Mouse (Mus musculus): ENCODE data around the gene Tcf21. TPM values are rescaled to one million over a fixed set of nuclear protein-coding genes. Genes with fewer than 3 reads are reported as not detected.

Gene Tcf21
- 366 and 410 TPM in 2 replicates for polyA plus RNA-seq (2014; fragmentation: Nextera tagmentation; extraction: Ambion mirVana)

- H3K27ac ChIP-seq (ENCODE audit: low read length), result peak within 1 kb of the TSS; percentile 99
- H3K4me1 ChIP-seq (ENCODE audit: control insufficient read depth, insufficient read depth, low read length), result peaks cover 20% of the 10 kb centered on the region; the same call in 1 of the 2 replicates
- WGBS, result 2% methylated on average over 20 of the region's 20 CpGs
- ATAC-seq (ENCODE audit: insufficient number of reproducible peaks, insufficient read depth, low FRiP score, low read depth), result peak; percentile 83
- no peaks in the 10 kb centered on the region for H3K36me3 ChIP-seq (ENCODE audit: control insufficient read depth, insufficient read depth, low read length)
- H3K27me3 ChIP-seq (ENCODE audit: control insufficient read depth, insufficient read depth, low read length), result no peaks in the 10 kb centered on the region
- peak within 1 kb of the TSS; percentile 99 for H3K9ac ChIP-seq (replicated peaks; ENCODE audit: low read depth, low read length)
- peak within 1 kb of the TSS; percentile 38 for H3K4me2 ChIP-seq (replicated peaks; ENCODE audit: low read depth, low read length)
- peak within 1 kb of the TSS; percentile 74 for H3K4me3 ChIP-seq (ENCODE audit: low read depth, low read length)
- no peaks in the 10 kb centered on the region for H3K9me3 ChIP-seq (ENCODE audit: control insufficient read depth, low read depth, low read length)
Observed at GRCm38 (mm10) chr10:22819871-22820590, at the start of gene Tcf21. Gene Tcf21 (minus strand): TSS chr10:22820174.

DNA sequence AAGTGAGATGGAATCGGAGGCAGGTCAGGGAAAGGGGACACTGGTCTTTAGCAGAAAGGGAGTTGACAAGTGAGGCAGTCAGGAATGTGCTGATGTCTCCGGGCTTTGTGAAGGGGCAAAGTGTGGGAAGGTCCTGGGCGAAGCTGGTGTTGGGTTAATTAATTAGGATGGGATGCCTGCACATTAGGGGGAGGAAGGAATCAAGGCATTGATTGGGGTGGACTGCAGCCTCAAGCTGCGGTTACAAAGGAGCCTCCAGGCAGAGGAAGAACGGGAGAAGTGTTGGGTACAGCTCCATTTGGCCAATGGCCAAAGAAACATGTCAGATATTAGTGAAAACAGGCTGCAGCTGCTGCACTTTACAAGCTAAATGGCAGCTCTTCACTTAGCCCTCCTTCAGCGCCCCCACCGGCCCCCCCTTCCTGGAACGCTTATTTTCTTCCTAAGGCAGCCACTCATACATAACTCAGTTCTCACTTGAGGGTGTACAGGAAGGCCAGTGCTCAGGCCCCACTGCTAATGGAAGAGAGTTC is 48.5 kb upstream of the Tcf21 start:
- Histone ChIP-seq H3K27ac (ENCODE audit: low read length) (peak overlapping the region; percentile 77), H3K27me3 (ENCODE audit: control insufficient read depth, insufficient read depth, low read length) (no peaks in the 10 kb centered on the region), H3K9ac (replicated peaks; ENCODE audit: low read depth, low read length) (no peak overlapping the region), H3K36me3 (ENCODE audit: control insufficient read depth, insufficient read depth, low read length) (no peaks in the 10 kb centered on the region), H3K4me1 (ENCODE audit: control insufficient read depth, insufficient read depth, low read length) (peaks cover 15% of the 10 kb centered on the region), H3K4me2 (replicated peaks; ENCODE audit: low read depth, low read length) (peak overlapping the region; percentile 14; the same call in 1 of the 2 replicates), H3K4me3 (ENCODE audit: low read depth, low read length) (no peak overlapping the region), H3K9me3 (ENCODE audit: control insufficient read depth, low read depth, low read length) (no peaks in the 10 kb centered on the region)
- ATAC-seq (ENCODE audit: insufficient number of reproducible peaks, insufficient read depth, low FRiP score, low read depth), result peak; percentile 79
- WGBS, result 15% methylated on average over 8 of the region's 8 CpGs

GRCm38 (mm10) chr10:22867210-22867609 is 47.2 kb upstream of the Tcf21 start:
- H3K9ac ChIP-seq (replicated peaks; ENCODE audit: low read depth, low read length), result no peak overlapping the region
- no peak overlapping the region for H3K4me3 ChIP-seq (ENCODE audit: low read depth, low read length)
- 75% methylated on average over 2 of the region's 2 CpGs for WGBS
- no peaks in the 10 kb centered on the region for H3K9me3 ChIP-seq (ENCODE audit: control insufficient read depth, low read depth, low read length)
- ATAC-seq (ENCODE audit: insufficient number of reproducible peaks, insufficient read depth, low FRiP score, low read depth), result no peak
- H3K4me1 ChIP-seq (ENCODE audit: control insufficient read depth, insufficient read depth, low read length), result peaks cover 8% of the 10 kb centered on the region
- no peak overlapping the region for H3K27ac ChIP-seq (ENCODE audit: low read length)
- H3K4me2 ChIP-seq (replicated peaks; ENCODE audit: low read depth, low read length), result no peak overlapping the region
- no peaks in the 10 kb centered on the region for H3K36me3 ChIP-seq (ENCODE audit: control insufficient read depth, insufficient read depth, low read length)
- H3K27me3 ChIP-seq (ENCODE audit: control insufficient read depth, insufficient read depth, low read length), result no peaks in the 10 kb centered on the region

- Histone ChIP-seq H3K27ac (ENCODE audit: low read length) (no peak overlapping the region), H3K36me3 (ENCODE audit: control insufficient read depth, insufficient read depth, low read length) (no peaks in the 10 kb centered on the region), H3K4me2 (replicated peaks; ENCODE audit: low read depth, low read length) (no peak overlapping the region), H3K4me3 (ENCODE audit: low read depth, low read length) (no peak overlapping the region), H3K9me3 (ENCODE audit: control insufficient read depth, low read depth, low read length) (no peaks in the 10 kb centered on the region), H3K9ac (replicated peaks; ENCODE audit: low read depth, low read length) (no peak overlapping the region), H3K27me3 (ENCODE audit: control insufficient read depth, insufficient read depth, low read length) (no peaks in the 10 kb centered on the region), H3K4me1 (ENCODE audit: control insufficient read depth, insufficient read depth, low read length) (peaks cover 17% of the 10 kb centered on the region; the same call in 1 of the 2 replicates)
- no peak for ATAC-seq (ENCODE audit: insufficient number of reproducible peaks, insufficient read depth, low FRiP score, low read depth)
- 37% methylated on average over 9 of the region's 9 CpGs for WGBS
Observed at GRCm38 (mm10) chr10:22858111-22858510, 38.1 kb upstream of the Tcf21 start.

GRCm38 (mm10) chr10:22854330-22854729 is 34.4 kb upstream of the Tcf21 start:
- no peak for ATAC-seq (ENCODE audit: insufficient number of reproducible peaks, insufficient read depth, low FRiP score, low read depth)
- WGBS, result 44% methylated on average over 7 of the region's 7 CpGs
- no peaks in the 10 kb centered on the region for H3K27me3 ChIP-seq (ENCODE audit: control insufficient read depth, insufficient read depth, low read length)
- H3K36me3 ChIP-seq (ENCODE audit: control insufficient read depth, insufficient read depth, low read length), result no peaks in the 10 kb centered on the region
- peaks cover 20% of the 10 kb centered on the region; the same call in 1 of the 2 replicates for H3K4me1 ChIP-seq (ENCODE audit: control insufficient read depth, insufficient read depth, low read length)
- peak overlapping the region; percentile 2; the same call in 1 of the 2 replicates for H3K27ac ChIP-seq (ENCODE audit: low read length)
- no peaks in the 10 kb centered on the region for H3K9me3 ChIP-seq (ENCODE audit: control insufficient read depth, low read depth, low read length)
- no peak overlapping the region for H3K9ac ChIP-seq (replicated peaks; ENCODE audit: low read depth, low read length)
- H3K4me3 ChIP-seq (ENCODE audit: low read depth, low read length), result no peak overlapping the region
- no peak overlapping the region for H3K4me2 ChIP-seq (replicated peaks; ENCODE audit: low read depth, low read length)

GRCm38 (mm10) chr10:22845351-22845750 is 25.4 kb upstream of the Tcf21 start:
- no peaks in the 10 kb centered on the region for H3K36me3 ChIP-seq (ENCODE audit: control insufficient read depth, insufficient read depth, low read length)
- no peak overlapping the region for H3K4me2 ChIP-seq (replicated peaks; ENCODE audit: low read depth, low read length)
- H3K9ac ChIP-seq (replicated peaks; ENCODE audit: low read depth, low read length), result no peak overlapping the region
- no peak for ATAC-seq (ENCODE audit: insufficient number of reproducible peaks, insufficient read depth, low FRiP score, low read depth)
- no peak overlapping the region for H3K27ac ChIP-seq (ENCODE audit: low read length)
- H3K4me1 ChIP-seq (ENCODE audit: control insufficient read depth, insufficient read depth, low read length), result peaks cover 10% of the 10 kb centered on the region; the same call in 1 of the 2 replicates
- H3K27me3 ChIP-seq (ENCODE audit: control insufficient read depth, insufficient read depth, low read length), result no peaks in the 10 kb centered on the region
- WGBS, result 21% methylated on average over 3 of the region's 3 CpGs
- H3K9me3 ChIP-seq (ENCODE audit: control insufficient read depth, low read depth, low read length), result no peaks in the 10 kb centered on the region
- H3K4me3 ChIP-seq (ENCODE audit: low read depth, low read length), result no peak overlapping the region

GRCm38 (mm10) chr10:22844731-22845130 is 24.8 kb upstream of the Tcf21 start:
- H3K4me3 ChIP-seq (ENCODE audit: low read depth, low read length), result no peak overlapping the region
- H3K27ac ChIP-seq (ENCODE audit: low read length), result no peak overlapping the region
- no peak overlapping the region for H3K9ac ChIP-seq (replicated peaks; ENCODE audit: low read depth, low read length)
- H3K4me1 ChIP-seq (ENCODE audit: control insufficient read depth, insufficient read depth, low read length), result peaks cover 10% of the 10 kb centered on the region; the same call in 1 of the 2 replicates
- 43% methylated on average over 10 of the region's 10 CpGs for WGBS
- no peaks in the 10 kb centered on the region for H3K27me3 ChIP-seq (ENCODE audit: control insufficient read depth, insufficient read depth, low read length)
- no peak for ATAC-seq (ENCODE audit: insufficient number of reproducible peaks, insufficient read depth, low FRiP score, low read depth)
- H3K4me2 ChIP-seq (replicated peaks; ENCODE audit: low read depth, low read length), result no peak overlapping the region
- no peaks in the 10 kb centered on the region for H3K36me3 ChIP-seq (ENCODE audit: control insufficient read depth, insufficient read depth, low read length)
- H3K9me3 ChIP-seq (ENCODE audit: control insufficient read depth, low read depth, low read length), result no peaks in the 10 kb centered on the region

- Histone ChIP-seq H3K27me3 (ENCODE audit: control insufficient read depth, insufficient read depth, low read length) (no peaks in the 10 kb centered on the region), H3K9ac (replicated peaks; ENCODE audit: low read depth, low read length) (no peak overlapping the region), H3K27ac (ENCODE audit: low read length) (no peak overlapping the region), H3K36me3 (ENCODE audit: control insufficient read depth, insufficient read depth, low read length) (no peaks in the 10 kb centered on the region), H3K4me2 (replicated peaks; ENCODE audit: low read depth, low read length) (peak overlapping the region; percentile 32), H3K9me3 (ENCODE audit: control insufficient read depth, low read depth, low read length) (no peaks in the 10 kb centered on the region), H3K4me3 (ENCODE audit: low read depth, low read length) (peak overlapping the region; percentile 17; the same call in 1 of the 2 replicates), H3K4me1 (ENCODE audit: control insufficient read depth, insufficient read depth, low read length) (peaks cover 10% of the 10 kb centered on the region; the same call in 1 of the 2 replicates)
- 5% methylated on average over 26 of the region's 26 CpGs for WGBS
- no peak for ATAC-seq (ENCODE audit: insufficient number of reproducible peaks, insufficient read depth, low FRiP score, low read depth)
Observed at GRCm38 (mm10) chr10:22843440-22844361, 23.7 kb upstream of the Tcf21 start.

Measured in stomach, embryonic 14.5 days (tissue).